Mouse (Mus musculus): ENCODE measurements around the gene Krtap5-1. TPM values are rescaled to one million over a fixed set of nuclear protein-coding genes. Genes with fewer than 3 reads are reported as not detected.
A peak's percentile ranks its signal among the peaks of the same experiment; 100 is the strongest.
"Not testable (repeated sequence)": the region's sequence is repeated elsewhere in the genome, so short reads cannot be mapped to it uniquely, and the experiment has no call there.

Gene Krtap5-1
- not detected in 2 replicates for polyA plus RNA-seq (2012; ENCODE audit: insufficient read depth, insufficient read length, missing spikeins)

DNA sequence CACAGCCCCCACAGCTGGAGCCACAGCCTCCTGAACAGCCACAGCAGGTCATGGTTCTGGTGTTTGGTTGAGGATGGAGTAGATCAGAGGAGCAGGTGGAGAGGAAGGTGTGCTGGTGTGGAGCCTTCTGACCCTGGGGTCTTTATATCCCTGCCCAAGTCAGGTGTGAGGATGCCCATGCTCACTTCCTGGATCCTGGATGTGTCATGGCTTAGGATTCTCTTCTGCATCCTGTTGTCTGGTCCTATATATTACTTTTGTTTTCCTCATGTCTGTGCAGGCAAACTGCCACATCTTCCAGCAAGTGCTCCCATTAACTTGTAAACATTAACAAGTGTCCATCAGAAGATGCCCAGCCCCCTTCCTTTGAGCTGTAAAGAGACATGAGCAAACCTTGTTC, at the start of gene Krtap5-1:
Gene Krtap5-1, minus strand, starts transcription at position 101 of the 400 bp plus-strand sequence.
- H3K4me1 ChIP-seq (ENCODE audit: control insufficient read depth, insufficient read depth, low read length); H3K4me3 ChIP-seq (ENCODE audit: insufficient read depth, low read length); H3K27ac ChIP-seq (ENCODE audit: insufficient read depth, low read depth, low read length): not testable (repeated sequence)

DNA sequence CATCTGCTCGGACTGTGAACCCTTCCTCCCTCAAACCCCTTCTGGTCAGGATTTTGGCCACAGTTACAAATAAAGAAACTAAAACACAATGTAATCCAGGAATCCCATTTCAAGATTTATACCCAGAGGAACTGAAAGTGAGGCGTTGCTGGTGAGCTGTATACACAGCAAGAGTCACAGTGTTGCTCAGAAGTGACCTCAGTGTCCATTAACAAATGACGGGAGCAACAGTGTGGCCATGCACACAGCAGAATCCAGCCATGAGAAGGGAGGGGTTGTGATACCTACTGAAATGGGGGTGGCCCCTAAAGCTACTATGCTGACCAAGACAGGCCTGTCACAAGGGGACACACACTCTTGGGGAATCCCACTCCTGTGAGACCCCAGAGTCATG, 45.3 kb upstream of the Krtap5-1 start:
- TF ChIP-seq POLR2A (IDR thresholded peaks at IDR 0.05; ENCODE audit: borderline replicate concordance, low read depth, low read length) = no peak
- no peak for TF ChIP-seq CTCF (IDR thresholded peaks at IDR 0.05; ENCODE audit: low read depth, low read length)
- peaks cover 57% of the 10 kb centered on the region for H3K4me1 ChIP-seq (ENCODE audit: control insufficient read depth, insufficient read depth, low read length)
- peak overlapping the region; percentile 25 for H3K27ac ChIP-seq (ENCODE audit: insufficient read depth, low read depth, low read length)
- no peak overlapping the region for H3K4me3 ChIP-seq (ENCODE audit: insufficient read depth, low read length)

DNA sequence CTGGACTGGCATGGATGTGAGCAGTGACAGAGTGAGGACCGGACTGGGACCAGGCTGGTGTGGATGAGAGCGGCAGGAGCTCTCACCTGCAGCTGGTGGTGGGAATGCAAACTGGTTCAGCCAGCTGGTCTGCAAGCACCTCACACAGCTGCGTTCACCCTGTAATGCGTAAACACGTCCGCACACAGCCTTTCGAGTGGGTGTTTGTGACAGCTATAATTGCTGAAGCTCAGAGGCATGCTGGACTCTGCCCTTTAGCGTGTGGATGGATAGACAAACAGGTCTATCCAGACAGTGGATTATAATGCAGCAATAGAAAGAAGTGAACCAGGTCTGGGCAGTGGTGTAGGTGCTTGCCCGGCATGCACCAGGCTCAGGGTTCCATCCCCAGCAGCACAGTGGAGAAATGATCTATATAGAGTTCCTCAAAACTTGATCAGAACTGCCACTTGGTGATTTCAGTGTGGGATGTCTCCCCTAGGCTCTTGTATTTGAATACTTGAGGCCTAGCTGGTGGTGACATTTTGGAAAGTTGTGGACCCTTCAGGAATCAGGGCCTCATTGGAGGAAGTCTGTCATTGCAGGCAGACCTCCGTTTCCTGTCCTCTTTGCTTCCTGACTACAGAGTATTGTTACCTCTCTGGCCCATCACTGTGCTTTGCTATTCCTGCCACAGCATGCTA, 44.8 kb upstream of the Krtap5-1 start:
- TF ChIP-seq POLR2A (IDR thresholded peaks at IDR 0.05; ENCODE audit: borderline replicate concordance, low read depth, low read length) (no peak), CTCF (IDR thresholded peaks at IDR 0.05; ENCODE audit: low read depth, low read length) (no peak)
- Histone ChIP-seq H3K27ac (ENCODE audit: insufficient read depth, low read depth, low read length) (peak overlapping the region; percentile 25), H3K4me3 (ENCODE audit: insufficient read depth, low read length) (no peak overlapping the region), H3K4me1 (ENCODE audit: control insufficient read depth, insufficient read depth, low read length) (peaks cover 57% of the 10 kb centered on the region)

DNA sequence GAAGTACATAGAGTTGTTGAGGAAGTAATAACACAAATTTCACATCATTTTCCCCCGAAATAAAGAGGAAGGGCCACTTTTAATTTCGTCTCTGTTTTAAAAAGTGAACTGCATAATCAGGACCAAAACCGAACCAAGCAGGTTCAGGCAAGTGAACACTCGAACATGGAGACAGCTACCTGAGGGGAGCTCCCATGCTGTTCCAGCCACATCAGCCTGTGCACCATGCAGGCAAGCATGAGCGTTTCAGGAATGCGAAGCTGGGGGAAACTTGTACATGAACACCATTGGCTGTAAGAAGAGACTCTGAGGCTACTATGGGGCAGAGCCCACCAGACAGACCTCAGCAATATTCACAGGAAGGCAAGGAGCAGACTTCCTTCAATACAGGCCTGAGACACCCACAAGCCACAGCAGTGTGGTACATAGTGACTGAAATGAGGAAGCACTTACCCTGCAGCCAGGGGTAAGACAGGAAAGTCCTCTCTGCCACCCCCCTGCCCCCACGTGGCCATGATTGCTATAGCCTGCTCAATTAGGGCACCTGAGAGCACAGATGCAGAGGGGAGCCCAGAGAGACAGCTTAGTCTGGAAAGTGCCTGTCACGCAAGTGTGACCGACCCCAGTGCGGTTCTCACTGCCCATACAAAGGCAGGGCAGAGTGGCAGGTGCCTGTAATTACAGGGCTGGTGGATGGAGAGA, 43.5 kb upstream of the Krtap5-1 start:
- Histone ChIP-seq H3K4me3 (ENCODE audit: insufficient read depth, low read length) (no peak overlapping the region; the same call in 1 of the 2 replicates), H3K27ac (ENCODE audit: insufficient read depth, low read depth, low read length) (peak overlapping the region; percentile 73), H3K4me1 (ENCODE audit: control insufficient read depth, insufficient read depth, low read length) (peaks cover 50% of the 10 kb centered on the region)
- TF ChIP-seq CTCF (IDR thresholded peaks at IDR 0.05; ENCODE audit: low read depth, low read length) = no peak

DNA sequence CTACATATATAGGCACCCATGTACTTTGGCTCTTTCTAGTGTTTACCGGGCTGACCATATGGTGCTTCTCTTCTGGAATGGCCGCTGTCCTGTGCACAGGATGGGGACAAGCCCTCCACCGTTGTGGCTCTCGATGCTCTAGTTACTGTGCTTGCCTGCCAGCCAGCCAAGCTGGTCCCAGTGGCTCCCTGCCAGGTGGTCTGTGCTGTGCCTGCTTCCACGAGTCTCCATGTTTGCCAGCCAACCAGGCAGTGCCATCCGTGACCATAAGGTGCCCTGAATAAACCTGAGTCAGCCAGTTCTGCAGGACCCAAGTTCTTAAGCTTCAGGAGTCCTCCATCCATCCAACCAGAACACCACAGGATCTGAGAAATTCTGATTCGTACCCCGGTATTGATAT, 38.2 kb upstream of the Krtap5-1 start:
- no peak overlapping the region for H3K27ac ChIP-seq (ENCODE audit: insufficient read depth, low read depth, low read length)
- H3K4me1 ChIP-seq (ENCODE audit: control insufficient read depth, insufficient read depth, low read length) = peaks cover 15% of the 10 kb centered on the region
- H3K4me3 ChIP-seq (ENCODE audit: insufficient read depth, low read length) = no peak overlapping the region
- TF ChIP-seq POLR2A (IDR thresholded peaks at IDR 0.05; ENCODE audit: borderline replicate concordance, low read depth, low read length) = no peak
- no peak for TF ChIP-seq CTCF (IDR thresholded peaks at IDR 0.05; ENCODE audit: low read depth, low read length)

DNA sequence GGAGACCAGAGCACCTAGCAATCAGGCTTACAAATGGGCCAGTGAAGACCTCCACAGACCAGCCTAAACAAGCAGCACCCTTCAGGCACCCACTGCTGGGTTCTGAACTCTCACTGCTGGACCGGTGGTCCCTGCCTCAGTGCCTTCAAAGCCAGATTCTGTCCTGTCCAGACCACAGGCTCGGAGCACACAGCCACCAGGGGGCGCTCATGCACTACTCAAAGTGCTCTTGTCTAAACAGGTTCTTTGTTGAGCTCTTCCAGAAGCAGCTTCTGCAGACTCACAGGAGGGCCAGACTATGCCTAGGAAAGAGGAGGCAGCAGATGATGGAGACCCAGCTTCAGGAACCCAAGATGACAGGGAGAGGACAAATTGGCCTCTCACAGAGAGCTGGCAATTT, 37.3 kb upstream of the Krtap5-1 start:
- no peak for TF ChIP-seq POLR2A (IDR thresholded peaks at IDR 0.05; ENCODE audit: borderline replicate concordance, low read depth, low read length)
- TF ChIP-seq CTCF (IDR thresholded peaks at IDR 0.05; ENCODE audit: low read depth, low read length) = peak; percentile 72
- Histone ChIP-seq H3K4me1 (ENCODE audit: control insufficient read depth, insufficient read depth, low read length) (peaks cover 6% of the 10 kb centered on the region), H3K4me3 (ENCODE audit: insufficient read depth, low read length) (no peak overlapping the region), H3K27ac (ENCODE audit: insufficient read depth, low read depth, low read length) (no peak overlapping the region)

DNA sequence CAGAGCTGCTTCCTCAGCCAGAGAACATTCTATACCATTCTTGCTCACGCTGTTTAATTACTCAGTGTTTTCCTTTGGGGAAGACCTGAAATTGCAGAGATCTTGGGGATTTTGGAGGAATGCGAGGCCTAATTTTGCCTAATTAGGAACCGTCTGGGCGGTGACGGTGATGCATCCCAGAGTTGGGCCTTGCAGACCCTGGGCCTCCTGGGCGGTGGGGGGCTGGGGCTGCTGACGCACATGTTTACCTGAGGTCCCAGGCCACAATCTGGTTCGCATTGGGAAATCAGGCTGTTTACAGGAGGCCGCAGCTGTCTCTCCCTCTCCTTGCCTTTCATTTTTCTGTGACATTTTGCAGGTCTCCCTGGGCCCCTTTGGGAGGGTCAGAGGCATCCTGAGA, 35.8 kb upstream of the Krtap5-1 start:
- not testable (repeated sequence) for H3K4me1 ChIP-seq (ENCODE audit: control insufficient read depth, insufficient read depth, low read length); H3K4me3 ChIP-seq (ENCODE audit: insufficient read depth, low read length); H3K27ac ChIP-seq (ENCODE audit: insufficient read depth, low read depth, low read length)

DNA sequence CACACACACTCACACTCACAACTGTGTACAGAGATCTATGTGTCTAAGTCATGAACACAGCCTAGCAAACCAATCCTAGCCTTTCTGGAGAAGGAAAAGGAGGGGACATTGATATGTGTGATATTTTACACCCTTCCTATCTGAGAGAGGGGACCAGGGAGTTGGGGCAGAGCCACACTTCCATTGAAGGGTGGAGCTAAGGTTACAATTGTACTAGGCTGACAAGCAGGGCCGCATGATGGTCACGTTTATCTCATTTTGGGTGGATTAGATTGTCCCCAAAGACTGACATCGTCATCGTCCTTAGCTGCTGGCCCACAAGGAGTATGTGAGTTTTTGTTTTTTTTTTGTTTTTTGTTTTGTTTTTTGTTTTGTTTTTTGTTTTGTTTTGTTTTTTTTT, 34.4 kb upstream of the Krtap5-1 start:
- Histone ChIP-seq H3K4me1 (ENCODE audit: control insufficient read depth, insufficient read depth, low read length) (no peaks in the 10 kb centered on the region), H3K4me3 (ENCODE audit: insufficient read depth, low read length) (no peak overlapping the region), H3K27ac (ENCODE audit: insufficient read depth, low read depth, low read length) (no peak overlapping the region)
- no peak for TF ChIP-seq POLR2A (IDR thresholded peaks at IDR 0.05; ENCODE audit: borderline replicate concordance, low read depth, low read length)
- no peak for TF ChIP-seq CTCF (IDR thresholded peaks at IDR 0.05; ENCODE audit: low read depth, low read length)

DNA sequence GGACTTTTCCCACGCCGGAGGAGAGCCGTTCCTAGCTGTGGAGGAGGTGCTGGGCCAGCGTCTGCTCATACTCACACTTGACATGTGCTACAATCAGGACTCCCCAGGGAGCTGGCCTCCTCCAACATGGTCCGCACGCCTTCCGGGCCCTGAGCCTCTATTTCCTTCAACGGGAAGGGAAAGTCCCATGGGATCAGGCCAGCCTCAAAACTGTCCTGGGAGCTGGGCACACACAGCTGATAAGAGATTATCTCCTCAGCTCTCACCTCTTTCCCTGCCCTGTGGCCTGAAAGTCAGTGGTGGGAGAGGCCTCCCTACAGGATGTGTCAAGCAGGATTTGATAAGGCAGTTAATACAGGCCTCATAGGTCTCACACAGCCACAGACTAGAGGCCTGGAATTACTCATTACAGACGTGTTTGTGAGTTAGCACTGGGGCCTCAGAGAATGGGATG, 33.4 kb upstream of the Krtap5-1 start:
- no peak overlapping the region for H3K27ac ChIP-seq (ENCODE audit: insufficient read depth, low read depth, low read length)
- TF ChIP-seq CTCF (IDR thresholded peaks at IDR 0.05; ENCODE audit: low read depth, low read length) (no peak), POLR2A (IDR thresholded peaks at IDR 0.05; ENCODE audit: borderline replicate concordance, low read depth, low read length) (no peak)
- no peak overlapping the region for H3K4me3 ChIP-seq (ENCODE audit: insufficient read depth, low read length)
- H3K4me1 ChIP-seq (ENCODE audit: control insufficient read depth, insufficient read depth, low read length) = no peaks in the 10 kb centered on the region

DNA sequence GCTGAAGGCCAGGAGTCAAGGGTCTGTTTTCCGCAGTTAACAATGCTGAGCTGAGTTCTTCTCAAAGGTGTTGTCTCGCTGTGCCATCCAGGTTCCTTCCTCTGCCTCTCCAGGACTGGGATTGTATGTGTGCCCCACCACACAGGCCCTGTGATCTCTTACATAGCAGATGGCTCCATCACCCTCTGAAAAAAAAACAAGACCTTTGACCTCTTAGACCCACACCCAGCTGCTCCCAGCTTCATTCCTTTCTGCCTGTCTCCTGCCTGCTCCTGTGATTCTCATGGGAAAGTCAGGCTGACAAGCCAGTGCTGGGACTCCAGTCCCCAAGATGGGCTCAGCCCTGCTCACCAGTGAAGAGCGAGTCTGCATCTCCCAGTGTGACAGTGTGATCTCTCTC, 31.6 kb upstream of the Krtap5-1 start:
- Histone ChIP-seq H3K27ac (ENCODE audit: insufficient read depth, low read depth, low read length) (no peak overlapping the region), H3K4me1 (ENCODE audit: control insufficient read depth, insufficient read depth, low read length) (no peaks in the 10 kb centered on the region), H3K4me3 (ENCODE audit: insufficient read depth, low read length) (no peak overlapping the region)
- no peak for TF ChIP-seq CTCF (IDR thresholded peaks at IDR 0.05; ENCODE audit: low read depth, low read length)
- TF ChIP-seq POLR2A (IDR thresholded peaks at IDR 0.05; ENCODE audit: borderline replicate concordance, low read depth, low read length) = no peak

Measured in bone marrow macrophage, adult 2 months (primary cell).